Mouse (Mus musculus): ENCODE data around the gene Prickle1. TPM values are rescaled to one million over a fixed set of nuclear protein-coding genes. Genes with fewer than 3 reads are reported as not detected.
A peak's percentile ranks its signal among the peaks of the same experiment; 100 is the strongest.

Gene Prickle1
- polyA plus RNA-seq, 1 experiment from 2014 or later: 25.6 TPM

GRCm38 (mm10) chr15:93484261-93484710 is 111.4 kb downstream of the Prickle1 start:
- 34% methylated on average over 7 of the region's 7 CpGs for WGBS
- no peak overlapping the region for H3K4me2 ChIP-seq (ENCODE audit: low read depth, low read length)
- peaks cover 7% of the 10 kb centered on the region; the same call in 1 of the 2 replicates for H3K4me1 ChIP-seq (replicated peaks; ENCODE audit: control insufficient read depth, insufficient read depth, low read length)
- peak; percentile 72 for ATAC-seq (ENCODE audit: low read depth)
- H3K36me3 ChIP-seq (ENCODE audit: control insufficient read depth, insufficient read depth, low read length): 0 out of 2 replicates have a peak, but pooled peaks cover 2% of the 10 kb centered on the region
- no peaks in the 10 kb centered on the region for H3K9me3 ChIP-seq (ENCODE audit: control insufficient read depth, low read length)
- H3K9ac ChIP-seq (ENCODE audit: low read length): no peak overlapping the region
- no peak overlapping the region for H3K4me3 ChIP-seq (ENCODE audit: low read length)
- H3K27me3 ChIP-seq (ENCODE audit: control insufficient read depth, insufficient read depth, low read depth, low read length): no peaks in the 10 kb centered on the region
- peak overlapping the region; percentile 70 for H3K27ac ChIP-seq (ENCODE audit: low read length)

DNA sequence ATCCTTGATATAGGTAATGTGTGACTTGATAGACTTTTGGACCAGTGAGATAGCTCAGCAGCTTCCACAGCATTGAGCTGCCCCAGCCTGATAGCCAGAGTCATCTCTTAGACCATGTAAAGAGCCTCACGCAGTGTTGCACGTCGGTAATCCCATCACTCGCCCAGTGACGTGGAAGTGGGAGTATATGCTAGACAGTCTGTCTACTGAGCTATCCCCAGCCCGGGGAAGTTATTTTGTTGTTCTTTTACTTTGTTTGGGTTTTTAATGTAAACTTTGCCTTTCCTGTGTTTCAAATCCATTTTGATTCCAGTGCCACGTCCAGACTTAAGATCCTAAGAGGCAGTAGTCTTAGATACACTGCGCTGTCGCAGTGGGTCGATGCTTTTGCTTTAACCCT is 114.6 kb downstream of the Prickle1 start:
- H3K27me3 ChIP-seq (ENCODE audit: control insufficient read depth, insufficient read depth, low read depth, low read length): no peaks in the 10 kb centered on the region
- H3K9me3 ChIP-seq (ENCODE audit: control insufficient read depth, low read length): no peaks in the 10 kb centered on the region
- peaks cover 10% of the 10 kb centered on the region; the same call in 1 of the 2 replicates for H3K4me1 ChIP-seq (replicated peaks; ENCODE audit: control insufficient read depth, insufficient read depth, low read length)
- no peak overlapping the region for H3K4me2 ChIP-seq (ENCODE audit: low read depth, low read length)
- no peak overlapping the region for H3K9ac ChIP-seq (ENCODE audit: low read length)
- H3K4me3 ChIP-seq (ENCODE audit: low read length): no peak overlapping the region
- no peaks in the 10 kb centered on the region for H3K36me3 ChIP-seq (ENCODE audit: control insufficient read depth, insufficient read depth, low read length)
- WGBS: 64% methylated on average over 10 of the region's 10 CpGs
- ATAC-seq (ENCODE audit: low read depth): 0 out of 2 replicates have a peak, but pooled peaks have one; percentile 46
- no peak overlapping the region for H3K27ac ChIP-seq (ENCODE audit: low read length)

DNA sequence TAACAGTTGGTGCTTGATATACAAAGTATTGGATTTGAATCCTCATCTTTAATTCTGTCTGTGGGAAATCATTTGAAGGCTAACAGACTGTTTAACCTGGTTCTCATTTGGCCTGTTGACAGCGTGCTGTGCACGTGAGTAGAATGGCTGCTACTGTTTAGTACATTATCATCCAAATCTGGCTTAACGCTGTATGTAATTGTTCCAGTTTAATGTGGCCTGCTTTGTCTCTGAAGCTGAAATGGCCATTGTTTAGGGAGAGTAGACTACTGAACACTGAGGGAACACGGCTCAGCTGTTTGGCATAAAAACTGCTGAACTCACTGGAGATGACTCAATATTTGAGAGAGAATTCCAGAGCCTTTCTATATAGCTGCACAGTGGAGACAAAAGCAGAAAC is 116.2 kb downstream of the Prickle1 start:
- ATAC-seq (ENCODE audit: low read depth): no peak
- WGBS: 76% methylated on average over 4 of the region's 4 CpGs
- Histone ChIP-seq H3K27ac (ENCODE audit: low read length) (no peak overlapping the region), H3K9ac (ENCODE audit: low read length) (no peak overlapping the region), H3K4me2 (ENCODE audit: low read depth, low read length) (no peak overlapping the region), H3K4me1 (replicated peaks; ENCODE audit: control insufficient read depth, insufficient read depth, low read length) (peaks cover 18% of the 10 kb centered on the region), H3K36me3 (ENCODE audit: control insufficient read depth, insufficient read depth, low read length) (no peaks in the 10 kb centered on the region), H3K27me3 (ENCODE audit: control insufficient read depth, insufficient read depth, low read depth, low read length) (no peaks in the 10 kb centered on the region), H3K4me3 (ENCODE audit: low read length) (no peak overlapping the region), H3K9me3 (ENCODE audit: control insufficient read depth, low read length) (no peaks in the 10 kb centered on the region)

DNA sequence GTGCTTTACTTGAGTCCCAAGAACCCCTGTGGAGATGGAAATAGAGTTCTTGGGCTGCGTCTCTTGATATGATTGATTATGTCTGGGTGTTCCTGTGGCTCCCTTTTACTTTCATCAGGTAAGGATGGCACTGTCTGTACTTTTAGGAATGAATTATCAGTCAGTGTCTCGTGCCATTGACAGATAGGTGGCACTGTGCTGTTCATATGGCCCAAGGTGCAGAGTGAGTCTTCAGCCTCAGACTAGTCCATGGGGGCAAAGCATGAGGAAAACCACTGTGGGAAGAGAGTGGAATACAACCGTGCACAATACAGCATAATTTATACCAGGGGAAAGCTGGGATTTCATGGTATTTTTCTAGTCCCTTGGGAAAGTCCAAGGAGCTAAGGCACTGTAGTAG is 117.0 kb downstream of the Prickle1 start:
- WGBS: 84% methylated on average over 3 of the region's 3 CpGs
- peaks cover 15% of the 10 kb centered on the region for H3K4me1 ChIP-seq (replicated peaks; ENCODE audit: control insufficient read depth, insufficient read depth, low read length)
- H3K36me3 ChIP-seq (ENCODE audit: control insufficient read depth, insufficient read depth, low read length): no peaks in the 10 kb centered on the region
- H3K9ac ChIP-seq (ENCODE audit: low read length): no peak overlapping the region
- H3K4me2 ChIP-seq (ENCODE audit: low read depth, low read length): no peak overlapping the region
- no peaks in the 10 kb centered on the region for H3K9me3 ChIP-seq (ENCODE audit: control insufficient read depth, low read length)
- no peak overlapping the region for H3K27ac ChIP-seq (ENCODE audit: low read length)
- no peak for ATAC-seq (ENCODE audit: low read depth)
- no peaks in the 10 kb centered on the region for H3K27me3 ChIP-seq (ENCODE audit: control insufficient read depth, insufficient read depth, low read depth, low read length)
- no peak overlapping the region for H3K4me3 ChIP-seq (ENCODE audit: low read length)

DNA sequence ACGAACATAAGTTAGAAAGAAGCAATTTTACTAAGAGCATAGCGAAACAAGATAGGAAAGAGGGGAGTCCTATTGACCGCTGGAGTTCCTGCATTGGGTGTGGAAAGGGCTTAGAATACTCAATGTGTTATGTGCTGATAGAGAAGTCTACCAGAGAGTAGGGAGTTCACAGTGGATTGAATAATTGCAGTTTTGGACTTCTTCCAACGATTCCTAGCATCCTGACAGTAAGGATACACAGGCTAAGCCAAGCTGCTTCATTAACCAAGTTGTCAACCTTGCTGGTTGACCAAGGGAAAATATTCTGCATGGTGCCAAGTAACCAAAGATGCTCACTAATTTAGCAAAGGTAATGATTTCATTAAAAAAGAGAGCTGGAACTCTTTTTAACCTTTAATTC is 118.0 kb downstream of the Prickle1 start:
- peaks cover 15% of the 10 kb centered on the region for H3K4me1 ChIP-seq (replicated peaks; ENCODE audit: control insufficient read depth, insufficient read depth, low read length)
- no peak overlapping the region for H3K27ac ChIP-seq (ENCODE audit: low read length)
- H3K4me2 ChIP-seq (ENCODE audit: low read depth, low read length): no peak overlapping the region
- no peaks in the 10 kb centered on the region for H3K9me3 ChIP-seq (ENCODE audit: control insufficient read depth, low read length)
- H3K9ac ChIP-seq (ENCODE audit: low read length): no peak overlapping the region
- H3K4me3 ChIP-seq (ENCODE audit: low read length): no peak overlapping the region
- no peaks in the 10 kb centered on the region for H3K27me3 ChIP-seq (ENCODE audit: control insufficient read depth, insufficient read depth, low read depth, low read length)
- H3K36me3 ChIP-seq (ENCODE audit: control insufficient read depth, insufficient read depth, low read length): no peaks in the 10 kb centered on the region
- WGBS: 67% methylated on average over 4 of the region's 4 CpGs
- ATAC-seq (ENCODE audit: low read depth): no peak

DNA sequence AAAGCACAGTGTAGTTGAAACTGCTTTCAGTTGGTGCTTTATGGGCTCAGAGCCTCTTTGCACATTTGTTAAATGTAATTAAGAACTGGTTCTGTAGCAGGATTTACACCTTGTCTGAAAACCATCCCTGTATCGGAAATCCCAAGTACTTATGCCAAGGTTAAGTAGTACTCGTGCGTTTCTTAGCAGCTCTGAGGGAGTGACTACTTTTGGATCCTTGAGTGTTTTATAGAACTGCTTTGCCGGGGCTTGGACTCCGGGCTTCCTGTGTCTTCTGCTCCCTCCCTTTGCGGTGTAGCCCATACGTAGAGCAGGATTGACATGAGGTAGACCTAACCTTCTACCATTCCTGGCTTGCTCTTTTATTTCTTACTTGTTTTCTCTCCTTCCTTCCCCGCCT is 120.0 kb downstream of the Prickle1 start:
- no peak overlapping the region for H3K9ac ChIP-seq (ENCODE audit: low read length)
- H3K27ac ChIP-seq (ENCODE audit: low read length): 0 out of 2 replicates have a peak overlapping the region, but pooled peaks have one; percentile 12
- H3K36me3 ChIP-seq (ENCODE audit: control insufficient read depth, insufficient read depth, low read length): no peaks in the 10 kb centered on the region
- peak; percentile 57; the same call in 1 of the 2 replicates for ATAC-seq (ENCODE audit: low read depth)
- WGBS: 48% methylated on average over 8 of the region's 8 CpGs
- H3K4me3 ChIP-seq (ENCODE audit: low read length): no peak overlapping the region
- H3K4me1 ChIP-seq (replicated peaks; ENCODE audit: control insufficient read depth, insufficient read depth, low read length): peaks cover 13% of the 10 kb centered on the region
- no peak overlapping the region for H3K4me2 ChIP-seq (ENCODE audit: low read depth, low read length)
- H3K27me3 ChIP-seq (ENCODE audit: control insufficient read depth, insufficient read depth, low read depth, low read length): no peaks in the 10 kb centered on the region
- H3K9me3 ChIP-seq (ENCODE audit: control insufficient read depth, low read length): no peaks in the 10 kb centered on the region

DNA sequence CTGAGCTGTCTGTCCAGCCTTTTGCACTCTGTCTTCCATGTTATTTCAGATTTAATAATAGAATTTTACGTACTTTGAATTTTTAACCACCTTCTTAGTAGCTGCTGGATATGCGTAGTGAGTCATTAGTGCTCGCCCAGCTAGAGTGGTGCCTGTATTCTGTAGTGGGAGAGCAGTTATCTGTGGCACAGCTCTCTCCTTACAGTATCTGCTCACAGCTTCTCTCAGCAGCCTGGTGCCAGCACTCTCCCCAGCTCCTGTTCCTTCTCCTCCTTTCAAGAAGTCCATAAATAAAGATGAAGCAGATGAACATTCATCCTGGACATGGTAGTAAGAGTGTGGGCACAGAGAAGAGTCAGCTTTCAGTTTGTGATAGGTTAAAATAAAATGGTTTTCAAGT is 121.4 kb downstream of the Prickle1 start:
- Histone ChIP-seq H3K9ac (ENCODE audit: low read length) (no peak overlapping the region), H3K9me3 (ENCODE audit: control insufficient read depth, low read length) (no peaks in the 10 kb centered on the region), H3K4me1 (replicated peaks; ENCODE audit: control insufficient read depth, insufficient read depth, low read length) (peaks cover 13% of the 10 kb centered on the region), H3K27ac (ENCODE audit: low read length) (no peak overlapping the region), H3K36me3 (ENCODE audit: control insufficient read depth, insufficient read depth, low read length) (no peaks in the 10 kb centered on the region), H3K4me2 (ENCODE audit: low read depth, low read length) (no peak overlapping the region), H3K27me3 (ENCODE audit: control insufficient read depth, insufficient read depth, low read depth, low read length) (no peaks in the 10 kb centered on the region), H3K4me3 (ENCODE audit: low read length) (no peak overlapping the region)
- WGBS: 77% methylated on average over 3 of the region's 3 CpGs
- ATAC-seq (ENCODE audit: low read depth): no peak

DNA sequence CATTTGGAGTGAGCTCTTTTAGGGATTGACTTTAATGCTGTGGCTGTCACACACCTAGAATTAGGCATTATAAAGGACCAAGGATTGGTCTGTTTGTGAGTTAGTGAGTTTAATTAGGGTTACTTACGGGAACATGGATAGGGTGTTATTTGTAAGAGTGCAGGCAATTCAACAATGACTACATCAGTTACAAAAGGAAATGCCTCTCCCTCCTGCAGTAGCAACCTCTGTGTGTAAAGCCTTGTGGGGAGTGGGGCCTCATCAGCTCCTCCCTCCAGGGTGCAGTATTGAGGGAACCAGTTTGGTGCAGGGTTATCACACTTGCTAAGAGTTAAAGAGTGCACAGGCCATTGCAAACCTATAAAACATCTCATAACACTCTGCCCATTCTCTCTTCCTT is 123.6 kb downstream of the Prickle1 start:
- Histone ChIP-seq H3K9ac (ENCODE audit: low read length) (no peak overlapping the region), H3K9me3 (ENCODE audit: control insufficient read depth, low read length) (no peaks in the 10 kb centered on the region), H3K27ac (ENCODE audit: low read length) (no peak overlapping the region), H3K4me3 (ENCODE audit: low read length) (no peak overlapping the region), H3K27me3 (ENCODE audit: control insufficient read depth, insufficient read depth, low read depth, low read length) (no peaks in the 10 kb centered on the region), H3K4me2 (ENCODE audit: low read depth, low read length) (no peak overlapping the region), H3K4me1 (replicated peaks; ENCODE audit: control insufficient read depth, insufficient read depth, low read length) (peaks cover 13% of the 10 kb centered on the region), H3K36me3 (ENCODE audit: control insufficient read depth, insufficient read depth, low read length) (no peaks in the 10 kb centered on the region)
- no peak for ATAC-seq (ENCODE audit: low read depth)
- 79% methylated on average over 1 of the region's 1 CpGs for WGBS

DNA sequence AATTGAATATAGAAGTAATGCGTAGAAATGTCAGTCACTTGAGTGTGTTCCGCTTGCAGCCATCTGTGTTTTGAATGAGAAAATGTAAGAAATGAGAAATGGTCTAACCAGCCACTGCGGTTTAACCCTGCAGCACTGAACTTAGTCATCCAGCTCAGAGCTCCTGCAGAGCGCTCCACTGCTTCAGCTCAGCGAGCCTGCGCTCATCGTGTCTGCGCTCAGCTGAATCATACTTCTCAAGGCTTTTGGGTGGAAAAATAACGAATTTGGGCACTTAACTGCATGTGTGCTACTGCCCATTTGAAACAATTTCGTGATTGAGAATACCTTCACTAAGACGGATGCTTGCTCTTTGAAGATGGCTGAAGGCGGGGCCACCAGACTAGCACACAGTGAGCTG is 124.0 kb downstream of the Prickle1 start:
- H3K9me3 ChIP-seq (ENCODE audit: control insufficient read depth, low read length): no peaks in the 10 kb centered on the region
- H3K27ac ChIP-seq (ENCODE audit: low read length): no peak overlapping the region
- H3K9ac ChIP-seq (ENCODE audit: low read length): no peak overlapping the region
- H3K4me3 ChIP-seq (ENCODE audit: low read length): no peak overlapping the region
- 82% methylated on average over 12 of the region's 12 CpGs for WGBS
- no peaks in the 10 kb centered on the region for H3K36me3 ChIP-seq (ENCODE audit: control insufficient read depth, insufficient read depth, low read length)
- peaks cover 13% of the 10 kb centered on the region for H3K4me1 ChIP-seq (replicated peaks; ENCODE audit: control insufficient read depth, insufficient read depth, low read length)
- no peak overlapping the region for H3K4me2 ChIP-seq (ENCODE audit: low read depth, low read length)
- H3K27me3 ChIP-seq (ENCODE audit: control insufficient read depth, insufficient read depth, low read depth, low read length): no peaks in the 10 kb centered on the region
- no peak for ATAC-seq (ENCODE audit: low read depth)

GRCm38 (mm10) chr15:93461066-93461465 is 134.6 kb downstream of the Prickle1 start:
- H3K4me1 ChIP-seq (replicated peaks; ENCODE audit: control insufficient read depth, insufficient read depth, low read length): no peaks in the 10 kb centered on the region
- H3K4me3 ChIP-seq (ENCODE audit: low read length): no peak overlapping the region
- no peak for ATAC-seq (ENCODE audit: low read depth)
- H3K27me3 ChIP-seq (ENCODE audit: control insufficient read depth, insufficient read depth, low read depth, low read length): no peaks in the 10 kb centered on the region
- peaks cover 14% of the 10 kb centered on the region for H3K36me3 ChIP-seq (ENCODE audit: control insufficient read depth, insufficient read depth, low read length)
- no peak overlapping the region for H3K27ac ChIP-seq (ENCODE audit: low read length)
- H3K9me3 ChIP-seq (ENCODE audit: control insufficient read depth, low read length): no peaks in the 10 kb centered on the region
- no peak overlapping the region for H3K4me2 ChIP-seq (ENCODE audit: low read depth, low read length)
- H3K9ac ChIP-seq (ENCODE audit: low read length): no peak overlapping the region
- 94% methylated on average over 23 of the region's 23 CpGs for WGBS
